In the genomic region with DNA sequence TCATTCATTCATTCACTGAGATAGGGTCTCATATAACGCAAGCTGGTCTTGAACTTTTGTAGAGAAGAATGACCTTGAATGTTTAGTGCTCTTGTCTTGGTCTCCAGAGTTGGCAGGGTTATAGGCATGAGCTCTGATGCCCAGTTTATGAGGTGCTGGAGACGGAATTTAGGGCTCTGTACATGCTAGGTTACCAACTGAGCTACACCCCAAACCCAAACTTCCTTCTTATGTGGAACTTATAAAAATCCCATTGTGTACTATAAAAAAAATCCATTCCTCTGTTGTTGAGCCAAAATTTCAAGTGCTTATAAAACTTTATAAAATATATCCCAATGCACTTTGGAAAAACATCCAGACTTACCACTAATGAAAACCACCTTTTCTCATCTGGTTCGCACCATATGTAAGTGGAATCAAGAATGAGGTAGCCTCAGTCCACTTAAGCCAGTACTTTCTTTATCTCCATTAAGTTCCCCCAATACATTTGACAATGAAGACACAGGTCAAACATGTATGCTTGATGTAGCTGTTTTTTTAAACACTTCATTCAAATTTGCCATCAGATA, we compare ENCODE assay signal across 15 mouse cellular contexts.
"Had no signal": no experiment of that assay in that cellular context is flagged by ENCODE, and none has a peak within 500 bp of the region (broad histone marks: within the 10 kb centered on the region; RNA-seq: fewer than 3 reads in every experiment).

No protein-coding gene starts in this region.

- H3K27me3 ChIP-seq: neural tube, embryonic 15.5 days; stomach, embryonic 15.5 days had no signal

- H3K27ac ChIP-seq: neural tube, embryonic 15.5 days; stomach, embryonic 15.5 days; stomach, postnatal 0 days had no signal

- H3K4me2 ChIP-seq: neural tube, embryonic 15.5 days; stomach, embryonic 15.5 days had no signal

- H3K36me3 ChIP-seq: neural tube, embryonic 15.5 days; stomach, embryonic 15.5 days had no signal

- H3K9ac ChIP-seq: neural tube, embryonic 15.5 days; stomach, embryonic 15.5 days had no signal

- H3K4me3 ChIP-seq: neural tube, embryonic 15.5 days; stomach, embryonic 15.5 days had no signal

- H3K9me3 ChIP-seq: stomach, embryonic 15.5 days had no signal

- H3K4me1 ChIP-seq: neural tube, embryonic 15.5 days; stomach, embryonic 15.5 days had no signal

- DNase-seq: retina, postnatal 1 day; right cerebral cortex, adult 18-20 months; right cerebral cortex, postnatal 14 days; right cerebral cortex, postnatal 25 days; right cerebral cortex, postnatal 4 days; spleen, adult 18-20 months; thymus, adult 18-20 months; thymus, adult 2 months; thymus, postnatal 14 days; thymus, postnatal 25 days; thymus, postnatal 36 days; thymus, postnatal 4 days had no signal
